Mouse (Mus musculus) c-Kit-positive CD71-positive TER-119-negative erythroid progenitor cells, embryonic 14.5 days (primary cell): Measurements from ENCODE around the gene Vps25.
A peak's percentile ranks its signal among the peaks of the same experiment; 100 is the strongest.

Experiments used
- DNase-seq: peaks from one replicate; pipeline ENCODE4 v3.0.0-alpha.2; 2013; ENCODE audit warnings: low read depth

Gene Vps25

DNA sequence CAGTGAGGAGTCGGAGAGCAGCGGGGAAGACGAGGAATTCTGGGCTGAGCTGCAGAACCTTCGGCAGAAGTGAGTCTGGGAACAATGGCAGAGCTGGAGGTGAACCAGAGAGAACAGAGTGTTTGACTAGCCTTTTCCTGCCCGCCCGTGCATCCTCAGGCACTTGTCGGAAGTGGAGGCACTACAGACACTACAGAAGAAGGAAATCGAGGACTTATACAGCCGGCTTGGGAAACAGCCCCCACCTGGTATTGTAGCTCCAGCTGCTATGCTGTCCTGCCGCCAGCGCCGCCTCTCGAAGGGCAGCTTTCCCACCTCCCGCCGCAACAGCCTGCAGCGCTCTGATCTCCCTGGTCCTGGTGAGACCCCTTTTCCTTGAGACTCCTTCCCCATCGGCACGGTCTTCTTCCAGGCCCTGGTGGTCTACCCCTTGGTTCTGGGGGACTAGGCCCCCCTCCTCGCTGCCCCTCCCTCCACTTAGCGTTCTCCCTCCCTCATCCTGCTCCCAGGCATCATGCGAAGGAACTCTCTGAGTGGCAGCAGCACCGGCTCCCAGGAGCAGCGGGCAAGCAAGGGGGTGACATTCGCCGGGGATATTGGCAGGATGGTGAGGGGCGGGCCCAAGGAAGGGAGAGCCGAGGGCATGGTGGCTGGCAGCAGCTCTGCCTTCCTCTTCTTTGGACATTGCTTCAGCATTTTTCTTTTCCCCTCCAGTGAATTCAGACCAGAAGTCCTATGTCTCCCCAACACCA lies 23.0 kb downstream of the Vps25 start:
- no peak for DNase-seq

DNA sequence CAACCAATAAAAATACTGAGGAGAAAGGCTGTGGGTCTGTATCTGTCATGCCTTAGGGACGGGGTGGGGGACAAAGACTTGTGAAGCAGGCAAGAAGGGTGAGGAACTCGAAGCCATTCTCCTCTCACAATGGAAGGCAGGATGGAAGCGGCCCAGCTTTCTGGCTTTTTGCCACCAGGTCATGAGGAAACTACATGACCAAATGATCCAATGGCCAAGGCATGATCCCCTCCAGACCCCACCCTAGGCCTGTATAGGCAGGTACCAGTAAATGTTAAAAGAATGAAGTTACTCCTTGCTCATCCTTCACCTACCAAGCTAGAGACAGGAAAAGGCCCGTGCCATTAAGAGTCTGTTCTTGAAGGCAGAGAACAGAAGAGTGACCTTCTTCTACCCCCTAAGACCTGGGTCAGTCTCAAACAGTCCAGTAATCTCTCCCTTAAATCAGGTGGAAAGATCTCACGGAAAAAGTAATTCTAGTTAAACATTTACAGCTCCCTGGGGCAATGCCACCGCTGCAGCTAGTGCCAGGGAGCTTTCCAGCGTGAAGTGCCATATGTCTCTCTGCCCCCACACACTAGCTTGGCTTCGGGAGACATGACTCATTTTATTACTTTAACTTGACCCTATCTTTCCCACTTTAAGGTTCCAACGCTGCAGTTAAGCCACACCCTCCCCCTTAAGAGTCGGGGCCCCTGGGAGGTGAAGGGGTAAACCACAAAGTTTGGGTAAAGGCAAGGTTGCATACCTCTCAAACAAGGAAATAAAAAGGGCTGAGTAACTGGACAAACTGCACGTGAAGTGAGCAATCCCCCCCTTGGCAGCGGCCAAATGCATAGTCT lies 24.1 kb downstream of the Vps25 start:
- DNase-seq: peak; percentile 47

GRCm38 (mm10) chr11:101278223-101279192 lies 25.0 kb downstream of the Vps25 start, which contains the start of the genes Cntd1 and Coa3:
TSS of gene Cntd1 (plus strand) at chr11:101279012.
TSS of gene Coa3 (minus strand) at chr11:101279114.
- peak; percentile 79 for DNase-seq

- no peak for DNase-seq
These were observed 25.7 kb downstream of the Vps25 start for GRCm38 (mm10) chr11:101279193-101279569.

GRCm38 (mm10) chr11:101280837-101281236 lies 27.3 kb downstream of the Vps25 start:
- no peak for DNase-seq

DNA sequence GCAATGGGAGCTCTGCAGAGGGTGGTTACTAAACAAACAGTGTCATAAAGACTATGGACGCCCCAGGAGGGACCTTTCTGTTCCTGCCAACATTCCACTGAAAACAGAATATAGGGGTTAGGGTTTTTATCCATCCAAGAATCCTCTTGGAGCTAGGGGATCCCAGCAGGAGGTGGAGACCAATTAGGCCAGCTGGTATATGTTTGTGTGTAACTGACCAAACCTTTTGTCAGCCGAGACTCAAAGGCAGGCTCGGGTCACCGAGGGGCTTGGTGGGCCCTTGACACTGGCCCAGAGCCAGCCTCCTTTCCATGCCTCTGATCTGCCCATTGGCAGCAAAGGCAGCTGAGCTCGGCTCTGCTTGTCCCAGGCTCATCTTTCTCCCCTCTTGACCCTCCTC lies 29.4 kb downstream of the Vps25 start:
- DNase-seq: no peak

DNA sequence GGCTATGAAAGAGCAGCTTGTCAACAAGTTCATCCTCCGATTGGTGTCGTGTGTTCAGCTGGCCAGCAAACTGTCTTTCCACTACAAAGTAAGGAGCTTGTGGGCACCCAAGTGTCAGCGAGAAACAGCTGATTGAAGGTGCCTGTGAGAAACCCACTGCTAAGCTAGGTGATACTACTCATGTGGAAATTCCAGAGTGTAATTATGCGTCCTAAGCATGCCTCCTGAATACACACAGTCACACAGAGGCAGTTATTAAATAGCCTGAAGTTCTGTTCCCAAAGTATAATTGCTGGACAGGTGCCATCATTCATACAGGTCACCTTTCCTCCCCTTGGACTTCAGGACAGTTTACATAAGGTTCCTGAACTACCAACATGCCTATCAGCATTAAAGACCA lies 30.3 kb downstream of the Vps25 start:
- no peak for DNase-seq

GRCm38 (mm10) chr11:101287306-101287705 lies 33.8 kb downstream of the Vps25 start:
- DNase-seq: no peak

DNA sequence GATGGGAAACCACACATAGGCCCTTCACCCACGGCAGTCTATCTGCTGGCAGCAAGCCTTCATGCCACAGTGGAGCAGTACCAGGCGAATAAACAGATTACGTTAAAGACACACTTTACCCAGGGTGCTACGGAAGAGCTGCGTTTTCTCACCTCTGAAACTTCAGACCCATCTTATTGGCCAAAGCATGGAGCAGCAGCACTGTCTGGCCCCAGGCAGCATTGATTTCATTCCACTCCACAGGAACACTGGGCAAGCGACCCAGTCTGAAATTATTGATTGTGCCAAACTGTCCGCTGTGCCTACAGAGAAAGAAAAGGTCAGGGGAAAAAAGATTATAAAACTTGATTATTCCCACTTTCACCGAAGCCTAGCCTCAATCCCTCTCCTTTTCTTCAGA lies 37.7 kb downstream of the Vps25 start:
- no peak for DNase-seq

- no peak for DNase-seq
These were observed 41.7 kb downstream of the Vps25 start for GRCm38 (mm10) chr11:101295191-101295590.

- DNase-seq: no peak
These were observed 47.4 kb downstream of the Vps25 start for GRCm38 (mm10) chr11:101300881-101301280.

- no peak for DNase-seq
These were observed 47.9 kb downstream of the Vps25 start for GRCm38 (mm10) chr11:101301299-101302003.

GRCm38 (mm10) chr11:101302004-101302798 lies 48.7 kb downstream of the Vps25 start, which contains the start of gene Becn1:
TSS of gene Becn1 (minus strand) at chr11:101302286.
- peak; percentile 97 for DNase-seq

DNA sequence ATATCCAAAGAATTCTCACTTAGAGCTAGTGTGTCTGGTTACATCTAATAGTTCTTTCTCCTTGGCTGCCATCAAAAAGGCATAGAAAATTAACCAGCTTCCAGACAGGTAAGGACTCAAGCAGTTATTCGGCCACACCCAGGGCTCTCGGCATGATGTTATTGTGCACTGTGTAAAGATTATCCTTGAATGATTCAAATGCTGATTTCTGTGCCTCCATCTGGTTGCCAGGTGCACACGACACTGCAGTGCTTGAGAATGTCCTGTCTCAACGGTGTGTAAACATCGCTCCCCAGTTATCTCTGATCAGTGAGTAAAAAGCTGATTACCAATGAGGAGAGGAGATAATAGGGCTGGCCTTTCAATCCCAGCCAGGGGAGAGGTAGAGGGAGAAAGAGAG lies 54.2 kb downstream of the Vps25 start:
- no peak for DNase-seq
